ENCODE assay signal across 8 mouse cellular contexts in the genomic region with DNA sequence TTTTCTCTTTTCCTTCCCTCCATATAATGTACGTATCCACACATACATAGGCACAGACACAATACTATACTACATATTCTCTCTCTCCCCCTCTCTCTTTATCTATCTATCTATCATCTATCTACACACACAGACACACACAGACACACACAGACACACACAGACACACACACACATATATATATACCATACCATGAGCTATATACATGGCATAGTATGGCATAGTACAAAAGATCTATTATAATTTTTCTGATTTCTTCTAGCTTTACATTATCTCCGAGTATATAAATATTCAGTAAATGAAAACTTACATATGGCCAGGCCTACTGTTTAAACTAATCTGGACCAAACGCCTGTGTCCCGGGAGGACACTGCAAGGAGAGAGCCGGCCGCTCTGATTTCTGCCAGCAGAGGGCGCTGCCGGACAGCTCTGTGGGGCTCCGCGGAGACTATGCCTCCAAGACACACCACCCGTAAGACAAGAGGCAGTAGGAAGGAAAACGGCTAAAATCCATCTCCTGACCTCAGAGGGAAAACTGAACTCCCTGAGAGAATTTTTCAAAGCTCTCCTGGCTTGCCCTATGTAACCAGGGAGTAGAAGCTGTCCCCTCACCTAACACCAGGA. TPM values are rescaled to one million over a fixed set of nuclear protein-coding genes. Genes with fewer than 3 reads are reported as not detected.
DNase-seq lines count a peak whose midpoint lies in the region; ATAC-seq and TF ChIP-seq lines count a peak whose summit lies in the region.

No protein-coding gene starts in this region.

- peak; percentile 93 for DNase-seq in B cell, adult 2 months
- peak; percentile 89 for DNase-seq in kidney, postnatal 0 days (ENCODE audit: low spot score)
- DNase-seq in liver, embryonic 11.5 days (ENCODE audit: low spot score): peak; percentile 86
- DNase-seq in naive thymus-derived CD4-positive, alpha-beta T cell, adult 2 months (ENCODE audit: low read depth): peak; percentile 86
- DNase-seq in spleen, postnatal 4 days (ENCODE audit: low spot score in 2 of 2): peak; percentile 86 to 98

- peaks cover 5% of the 10 kb centered on the region for H3K4me1 ChIP-seq in bone marrow macrophage, adult 2 months (ENCODE audit: control insufficient read depth, insufficient read depth, low read length)
- 0 out of 2 replicates have a peak, but pooled peaks cover 2% of the 10 kb centered on the region for H3K4me1 ChIP-seq in embryonic fibroblast, embryonic 13.5 days (ENCODE audit: control insufficient read depth, insufficient read depth, low read length)
- peaks cover 1% of the 10 kb centered on the region; the same call in 1 of the 2 replicates for H3K4me1 ChIP-seq in heart, embryonic 11.5 days (ENCODE audit: control insufficient read depth, insufficient read depth, low read length)
- no peaks in the 10 kb centered on the region for H3K4me1 ChIP-seq in kidney, postnatal 0 days (replicated peaks; ENCODE audit: insufficient read depth, low read length)
- no peaks in the 10 kb centered on the region; the same call in 1 of the 2 replicates for H3K4me1 ChIP-seq in liver, embryonic 11.5 days (replicated peaks; ENCODE audit: control insufficient read depth, insufficient read depth, low read length)

- TF ChIP-seq CTCF in bone marrow macrophage, adult 2 months (IDR thresholded peaks at IDR 0.05; ENCODE audit: low read depth, low read length): peak; percentile 90
- peak; percentile 71 for TF ChIP-seq CTCF in embryonic fibroblast, embryonic 13.5 days (IDR thresholded peaks at IDR 0.05; ENCODE audit: borderline replicate concordance, insufficient read depth, low read length)
- TF ChIP-seq CTCF in kidney, postnatal 0 days (IDR thresholded peaks at IDR 0.05; ENCODE audit: low read depth): peak; percentile 96

- no peaks in the 10 kb centered on the region for H3K9me3 ChIP-seq in heart, embryonic 11.5 days (replicated peaks; ENCODE audit: control insufficient read depth, low read length)
- H3K9me3 ChIP-seq in kidney, postnatal 0 days (replicated peaks; ENCODE audit: low read length): no peaks in the 10 kb centered on the region
- no peaks in the 10 kb centered on the region for H3K9me3 ChIP-seq in liver, embryonic 11.5 days (ENCODE audit: control insufficient read depth, low read length)

- no peaks in the 10 kb centered on the region for H3K36me3 ChIP-seq in heart, embryonic 11.5 days (ENCODE audit: control insufficient read depth, insufficient read depth, low read length)
- no peaks in the 10 kb centered on the region for H3K36me3 ChIP-seq in kidney, postnatal 0 days (ENCODE audit: insufficient read depth, low read length)
- no peaks in the 10 kb centered on the region for H3K36me3 ChIP-seq in liver, embryonic 11.5 days (ENCODE audit: control insufficient read depth, insufficient read depth, low read length)

- H3K27ac ChIP-seq in bone marrow macrophage, adult 2 months (ENCODE audit: insufficient read depth, low read depth, low read length): no peak overlapping the region
- no peak overlapping the region for H3K27ac ChIP-seq in embryonic fibroblast, embryonic 13.5 days (ENCODE audit: insufficient read depth, low read length)
- H3K27ac ChIP-seq in heart, embryonic 11.5 days (ENCODE audit: low read depth, low read length): no peak overlapping the region
- H3K27ac ChIP-seq in kidney, postnatal 0 days: no peak overlapping the region
- H3K27ac ChIP-seq in liver, embryonic 11.5 days (ENCODE audit: low read depth, low read length): no peak overlapping the region

- no peak overlapping the region for H3K4me3 ChIP-seq in bone marrow macrophage, adult 2 months (ENCODE audit: insufficient read depth, low read length)
- H3K4me3 ChIP-seq in embryonic fibroblast, embryonic 13.5 days (ENCODE audit: insufficient read depth, low read length): no peak overlapping the region
- no peak overlapping the region for H3K4me3 ChIP-seq in heart, embryonic 11.5 days (ENCODE audit: low read depth, low read length)
- H3K4me3 ChIP-seq in kidney, postnatal 0 days (replicated peaks; ENCODE audit: low read depth, low read length): no peak overlapping the region
- H3K4me3 ChIP-seq in liver, embryonic 11.5 days (ENCODE audit: low read depth, low read length): no peak overlapping the region

- peak overlapping the region; percentile 24; the same call in 1 of the 2 replicates for H3K4me2 ChIP-seq in heart, embryonic 11.5 days
- no peak overlapping the region for H3K4me2 ChIP-seq in kidney, postnatal 0 days (ENCODE audit: low read length)
- no peak overlapping the region for H3K4me2 ChIP-seq in liver, embryonic 11.5 days

- ATAC-seq in heart, embryonic 11.5 days (replicated peaks; ENCODE audit: insufficient number of reproducible peaks, low FRiP score, low TSS enrichment): peak; percentile 70; the same call in 1 of the 2 replicates
- ATAC-seq in kidney, postnatal 0 days (replicated peaks; ENCODE audit: low FRiP score, low read depth): peak; percentile 82; the same call in 1 of the 2 replicates
- peak; percentile 78 for ATAC-seq in liver, embryonic 11.5 days (replicated peaks; ENCODE audit: low FRiP score)

- 9% methylated on average over 12 of the region's 12 CpGs for WGBS in heart, embryonic 11.5 days (ENCODE audit: insufficient replicate concordance)
- 9% methylated on average over 12 of the region's 12 CpGs for WGBS in kidney, postnatal 0 days
- WGBS in liver, embryonic 11.5 days: 9% methylated on average over 12 of the region's 12 CpGs

- no peak for TF ChIP-seq POLR2A in bone marrow macrophage, adult 2 months (IDR thresholded peaks at IDR 0.05; ENCODE audit: borderline replicate concordance, low read depth, low read length)
- no peak for TF ChIP-seq POLR2A in embryonic fibroblast, embryonic 13.5 days (IDR thresholded peaks at IDR 0.05; ENCODE audit: low read depth, low read length)

- no peak overlapping the region for H3K9ac ChIP-seq in heart, embryonic 11.5 days (ENCODE audit: low read depth, low read length)
- H3K9ac ChIP-seq in kidney, postnatal 0 days (ENCODE audit: low read depth, low read length): no peak overlapping the region
- H3K9ac ChIP-seq in liver, embryonic 11.5 days (ENCODE audit: low read depth, low read length): no peak overlapping the region

- H3K27me3 ChIP-seq in heart, embryonic 11.5 days (ENCODE audit: control insufficient read depth, insufficient read depth, low read length): no peaks in the 10 kb centered on the region
- H3K27me3 ChIP-seq in kidney, postnatal 0 days (ENCODE audit: insufficient read depth, low read length): no peaks in the 10 kb centered on the region
- no peaks in the 10 kb centered on the region for H3K27me3 ChIP-seq in liver, embryonic 11.5 days (replicated peaks; ENCODE audit: control insufficient read depth, insufficient read depth, low read length)

RNA-seq across cellular contexts. Expression of gene Thrsp, which starts 7.2 kb away (rescaled TPM):
- polyA plus RNA-seq in bone marrow macrophage, adult 2 months (2012; ENCODE audit: insufficient read depth, insufficient read length, missing spikeins): not detected in 2 replicates
- not detected in 2 replicates for polyA plus RNA-seq in embryonic fibroblast, embryonic 13.5 days (2011; ENCODE audit: insufficient read length, low read depth, missing spikeins)
- polyA plus RNA-seq in heart, embryonic 11.5 days (2014; fragmentation: Nextera tagmentation; extraction: Ambion mirVana): 0.11 and 0.96 TPM in 2 replicates
- 0.77 and 1.4 TPM in 2 replicates for polyA plus RNA-seq in kidney, postnatal 0 days (2015; fragmentation: Nextera tagmentation; extraction: Ambion mirVana)
- 0.30 TPM in 1 of 2 replicates, not detected in the other for polyA plus RNA-seq in liver, embryonic 11.5 days (2014; fragmentation: Nextera tagmentation; extraction: Ambion mirVana)

RNA-seq across cellular contexts. Expression of gene Ndufc2, which starts 24.9 kb away (rescaled TPM):
- polyA plus RNA-seq in bone marrow macrophage, adult 2 months (2012; ENCODE audit: insufficient read depth, insufficient read length, missing spikeins): 159 and 174 TPM in 2 replicates
- 114 and 124 TPM in 2 replicates for polyA plus RNA-seq in embryonic fibroblast, embryonic 13.5 days (2011; ENCODE audit: insufficient read length, low read depth, missing spikeins)
- polyA plus RNA-seq in heart, embryonic 11.5 days (2014; fragmentation: Nextera tagmentation; extraction: Ambion mirVana): 502 and 505 TPM in 2 replicates
- polyA plus RNA-seq in kidney, postnatal 0 days (2015; fragmentation: Nextera tagmentation; extraction: Ambion mirVana): 678 and 744 TPM in 2 replicates
- 355 and 359 TPM in 2 replicates for polyA plus RNA-seq in liver, embryonic 11.5 days (2014; fragmentation: Nextera tagmentation; extraction: Ambion mirVana)

RNA-seq across cellular contexts. Expression of gene Kctd14, which starts 26.4 kb away (rescaled TPM):
- polyA plus RNA-seq in bone marrow macrophage, adult 2 months (2012; ENCODE audit: insufficient read depth, insufficient read length, missing spikeins): not detected in 2 replicates
- 0.70 TPM in 1 of 2 replicates, not detected in the other for polyA plus RNA-seq in embryonic fibroblast, embryonic 13.5 days (2011; ENCODE audit: insufficient read length, low read depth, missing spikeins)
- 0.66 and 0.67 TPM in 2 replicates for polyA plus RNA-seq in heart, embryonic 11.5 days (2014; fragmentation: Nextera tagmentation; extraction: Ambion mirVana)
- polyA plus RNA-seq in kidney, postnatal 0 days (2015; fragmentation: Nextera tagmentation; extraction: Ambion mirVana): 0.72 and 0.88 TPM in 2 replicates
- 7.8 and 9.2 TPM in 2 replicates for polyA plus RNA-seq in liver, embryonic 11.5 days (2014; fragmentation: Nextera tagmentation; extraction: Ambion mirVana)

RNA-seq across cellular contexts. Expression of gene Alg8, which starts 53.3 kb away (rescaled TPM):
- polyA plus RNA-seq in bone marrow macrophage, adult 2 months (2012; ENCODE audit: insufficient read depth, insufficient read length, missing spikeins): 33.4 and 35.1 TPM in 2 replicates
- polyA plus RNA-seq in embryonic fibroblast, embryonic 13.5 days (2011; ENCODE audit: insufficient read length, low read depth, missing spikeins): 48.7 and 62.1 TPM in 2 replicates
- 35.1 and 39.2 TPM in 2 replicates for polyA plus RNA-seq in heart, embryonic 11.5 days (2014; fragmentation: Nextera tagmentation; extraction: Ambion mirVana)
- 25.8 and 27.1 TPM in 2 replicates for polyA plus RNA-seq in kidney, postnatal 0 days (2015; fragmentation: Nextera tagmentation; extraction: Ambion mirVana)
- 66.4 and 74.2 TPM in 2 replicates for polyA plus RNA-seq in liver, embryonic 11.5 days (2014; fragmentation: Nextera tagmentation; extraction: Ambion mirVana)

RNA-seq across cellular contexts. Expression of gene Ints4, which starts 56.0 kb away (rescaled TPM):
- polyA plus RNA-seq in bone marrow macrophage, adult 2 months (2012; ENCODE audit: insufficient read depth, insufficient read length, missing spikeins): 17.6 and 18.0 TPM in 2 replicates
- polyA plus RNA-seq in embryonic fibroblast, embryonic 13.5 days (2011; ENCODE audit: insufficient read length, low read depth, missing spikeins): 28.4 and 39.0 TPM in 2 replicates
- 37.8 and 40.1 TPM in 2 replicates for polyA plus RNA-seq in heart, embryonic 11.5 days (2014; fragmentation: Nextera tagmentation; extraction: Ambion mirVana)
- 36.4 and 37.4 TPM in 2 replicates for polyA plus RNA-seq in kidney, postnatal 0 days (2015; fragmentation: Nextera tagmentation; extraction: Ambion mirVana)
- 49.2 and 61.3 TPM in 2 replicates for polyA plus RNA-seq in liver, embryonic 11.5 days (2014; fragmentation: Nextera tagmentation; extraction: Ambion mirVana)
